Mouse (Mus musculus) thymus, postnatal 36 days (tissue): Measurements from ENCODE around the gene Zfyve28.

Source experiments
- DNase-seq, 2 experiments: peaks; one replicate each; pipeline ENCODE4 v3.0.0; 2022; ENCODE audit warnings: mixed read lengths in 2 of 2

Zfyve28 gene

GRCm38 (mm10) chr5:34288154-34288716 is at the start of gene Zfyve28, which contains the start of gene Cfap99:
Zfyve28 (minus strand) TSS chr5:34288449.
Cfap99 (plus strand) TSS chr5:34288600.
- DNase-seq = peak; percentile 57 to 75

GRCm38 (mm10) chr5:34336775-34337450 is 48.7 kb upstream of the Zfyve28 start:
- peak; percentile 65 to 78 for DNase-seq

GRCm38 (mm10) chr5:34336097-34336774 is 48.0 kb upstream of the Zfyve28 start, which contains the start of gene Rnf4:
Rnf4 (plus strand) TSS chr5:34336289.
- DNase-seq = peak; percentile 98 to 99

GRCm38 (mm10) chr5:34335539-34336096 is 47.4 kb upstream of the Zfyve28 start:
- DNase-seq = no peak

- DNase-seq = no peak
These were observed 45.8 kb upstream of the Zfyve28 start for GRCm38 (mm10) chr5:34334081-34334480.

GRCm38 (mm10) chr5:34330136-34330535 is 41.9 kb upstream of the Zfyve28 start:
- no peak for DNase-seq

GRCm38 (mm10) chr5:34326875-34327576 is 38.8 kb upstream of the Zfyve28 start:
- DNase-seq = peak; percentile 39 to 64

GRCm38 (mm10) chr5:34326249-34326691 is 38.0 kb upstream of the Zfyve28 start:
- DNase-seq = no peak

GRCm38 (mm10) chr5:34325286-34325685 is 37.0 kb upstream of the Zfyve28 start:
- no peak for DNase-seq

- peak; percentile 37 to 59 for DNase-seq
These were observed 33.0 kb upstream of the Zfyve28 start for GRCm38 (mm10) chr5:34321236-34321635.

- DNase-seq = no peak
These were observed 31.3 kb upstream of the Zfyve28 start for GRCm38 (mm10) chr5:34319491-34320034.

GRCm38 (mm10) chr5:34309016-34309415 is 20.8 kb upstream of the Zfyve28 start:
- no peak for DNase-seq

- DNase-seq = no peak
These were observed 14.1 kb upstream of the Zfyve28 start for GRCm38 (mm10) chr5:34302377-34302776.

- no peak for DNase-seq
These were observed 10.8 kb upstream of the Zfyve28 start for GRCm38 (mm10) chr5:34298937-34299535.

GRCm38 (mm10) chr5:34298061-34298460 is 9.8 kb upstream of the Zfyve28 start:
- DNase-seq = no peak

- no peak for DNase-seq
These were observed 6.9 kb upstream of the Zfyve28 start for GRCm38 (mm10) chr5:34295141-34295540.

- DNase-seq = no peak
These were observed 6.4 kb upstream of the Zfyve28 start for GRCm38 (mm10) chr5:34294696-34295095.

GRCm38 (mm10) chr5:34293363-34293762 is 5.1 kb upstream of the Zfyve28 start:
- no peak for DNase-seq

- no peak for DNase-seq
These were observed 1.0 kb upstream of the Zfyve28 start for GRCm38 (mm10) chr5:34289286-34289685.

GRCm38 (mm10) chr5:34287838-34288145 is 457 bp downstream of the Zfyve28 start:
- DNase-seq = no peak

- DNase-seq = no peak
These were observed 1.0 kb downstream of the Zfyve28 start for GRCm38 (mm10) chr5:34287001-34287837.
